Mouse (Mus musculus) regulatory T cell (primary cell): ENCODE data around the gene Mcm2.

Experiments
- in situ Hi-C: fragments of 300-600 bp; cut with MboI, MseI; formaldehyde crosslinking; loops from one replicate; pipeline ENCODE4 v1.15.1; 2025; ENCODE audit warnings: high pct_unique_total_duplicates

Mcm2 gene

DNA sequence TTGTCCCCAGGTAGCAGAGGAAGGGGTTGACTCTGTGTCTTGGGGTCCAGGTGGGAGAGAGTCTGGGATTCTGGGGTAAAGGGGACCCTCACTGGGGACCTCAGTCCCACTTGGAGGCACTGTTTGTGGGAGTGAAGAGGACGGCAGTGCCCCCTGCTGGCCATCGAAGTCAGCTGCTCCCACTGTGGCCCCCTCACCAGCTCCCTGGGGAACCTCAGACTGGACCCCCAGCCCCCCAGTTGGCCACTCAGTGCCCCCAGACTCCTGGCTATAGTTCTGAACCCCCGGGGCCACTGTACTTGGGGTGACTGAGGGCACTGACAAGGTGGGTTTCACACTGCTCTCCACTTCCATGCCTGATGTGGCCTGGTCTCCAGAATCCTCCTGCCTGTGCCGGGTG lies 49.3 kb downstream of the Mcm2 start:
- in situ Hi-C loops, result loop anchor here (5.0 kb wide), 1 partner anchor 297 kb away; no protein-coding TSS in a partner anchor

DNA sequence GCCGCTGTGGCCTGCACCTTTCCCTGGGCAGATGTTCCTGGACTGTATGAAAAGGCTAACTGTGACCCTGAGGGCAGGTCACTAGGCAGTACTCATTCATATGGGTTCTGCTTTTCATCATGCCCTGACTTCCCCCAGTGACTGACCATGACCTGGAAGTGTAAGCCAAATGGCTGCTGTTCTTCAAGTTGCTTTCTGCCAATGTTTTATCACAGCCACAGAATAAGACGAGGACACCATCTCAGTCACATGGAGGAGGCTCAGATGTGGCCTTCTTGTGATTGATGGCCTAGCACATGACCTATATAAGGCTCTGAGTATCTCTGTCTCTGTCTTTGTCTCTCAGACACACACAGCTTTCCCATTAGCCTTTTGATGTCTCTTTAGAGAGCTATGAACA lies 51.0 kb downstream of the Mcm2 start:
- in situ Hi-C loops, result loop anchor here (5.0 kb wide), 1 partner anchor 295 kb away; no protein-coding TSS in a partner anchor

DNA sequence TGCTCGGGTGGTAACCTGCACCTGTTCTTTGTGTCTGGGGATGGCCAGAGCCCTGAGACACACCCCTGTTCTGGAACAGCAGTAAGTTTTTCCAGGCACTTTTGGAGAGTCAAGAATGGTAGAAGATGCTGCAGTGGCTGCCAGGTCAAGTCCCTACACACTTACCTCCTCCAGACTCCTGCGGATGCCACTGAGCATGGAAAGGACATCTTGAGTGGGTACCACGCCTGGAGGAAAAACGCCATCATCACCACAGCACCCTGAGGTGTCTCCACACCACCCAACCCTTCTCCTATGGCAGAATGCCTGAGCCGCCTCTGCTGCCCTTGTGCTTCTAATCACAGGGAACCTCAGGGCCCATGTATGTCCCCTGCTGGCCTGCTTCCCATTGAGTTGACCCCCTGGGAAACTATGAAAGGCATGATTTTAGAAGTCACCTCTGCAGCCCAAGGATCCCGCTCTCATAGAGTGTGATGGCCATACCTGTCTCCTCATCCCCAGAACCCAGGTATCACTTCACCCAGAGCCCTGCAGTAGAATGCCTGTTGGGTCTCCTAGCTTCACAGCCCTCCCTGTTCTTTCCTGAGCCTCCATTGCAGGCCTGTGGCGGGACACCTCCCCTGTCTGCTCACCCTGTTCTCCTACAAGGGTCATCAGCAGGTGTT lies 53.5 kb downstream of the Mcm2 start:
- in situ Hi-C loops, result loop anchor here (5.0 kb wide), 3 partner anchors 57 to 398 kb away; partner anchors contain the start of genes Eefsec and Tpra1

DNA sequence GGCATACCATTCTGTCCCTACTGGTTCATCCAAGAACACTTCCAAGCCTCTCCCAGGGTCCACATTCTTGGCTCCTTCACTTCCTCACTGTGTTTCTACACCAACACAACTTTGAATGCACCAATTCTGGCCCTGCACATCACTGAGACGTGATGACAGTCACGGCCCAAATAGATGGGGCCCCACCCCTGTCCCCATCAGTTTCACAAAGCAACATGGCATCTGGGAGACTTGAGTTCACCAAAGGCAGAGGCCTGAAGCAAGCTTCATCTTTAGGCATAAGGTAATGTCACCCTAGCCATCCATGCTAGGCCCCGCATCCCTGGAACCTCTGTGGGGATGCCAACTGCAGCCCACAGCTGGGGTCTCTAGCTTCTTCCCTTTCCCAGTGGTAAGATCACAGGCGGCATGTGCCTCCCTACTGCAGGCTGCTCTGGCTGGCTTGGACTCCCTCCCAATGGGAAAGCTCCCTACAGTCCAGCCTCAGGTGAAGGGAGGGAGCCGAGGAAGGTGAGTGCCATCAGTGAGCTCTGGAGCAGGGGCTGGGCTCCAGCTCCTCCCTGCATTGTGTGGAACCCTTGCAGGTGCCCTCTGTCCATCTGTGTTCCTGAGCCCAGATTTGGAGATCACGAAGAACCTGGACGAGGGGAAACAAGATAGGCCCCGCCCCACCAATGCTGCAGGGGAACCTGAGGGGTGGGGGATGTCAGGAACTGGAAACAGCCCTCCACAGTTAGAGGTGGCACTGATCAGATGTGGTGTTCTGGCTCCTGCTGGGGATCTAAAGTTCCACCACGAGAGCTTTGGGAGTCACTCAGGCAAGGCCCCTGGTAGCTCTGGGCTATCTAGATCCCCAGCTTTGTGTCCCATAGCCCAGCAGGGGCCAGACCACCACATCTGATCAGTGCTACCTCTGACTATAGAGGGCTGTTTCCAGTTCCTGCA lies 54.5 kb downstream of the Mcm2 start:
- in situ Hi-C loops, result loop anchor here (5.0 kb wide), 2 partner anchors 58 to 397 kb away; partner anchors contain the start of genes Eefsec and Tpra1

DNA sequence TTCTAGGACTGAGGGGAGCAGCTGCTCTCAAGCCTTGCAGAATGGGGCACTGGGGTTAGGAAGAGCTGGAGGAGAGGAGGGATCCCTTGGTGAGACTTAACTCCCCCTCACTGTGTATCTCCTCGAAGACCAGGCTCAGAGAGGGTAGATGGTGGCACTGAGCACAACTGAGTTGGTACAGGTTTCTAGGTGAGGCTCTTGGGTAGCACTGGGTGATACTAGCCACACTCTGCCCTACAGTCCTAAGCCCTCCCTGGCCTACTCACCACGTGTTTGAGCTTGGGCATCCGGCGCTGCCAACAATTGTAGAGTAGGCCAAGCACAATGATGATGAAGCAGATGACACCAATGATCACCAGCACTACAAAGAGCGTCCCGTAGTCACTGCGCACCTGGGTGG lies 55.3 kb downstream of the Mcm2 start:
- in situ Hi-C loops, result loop anchor here (5.0 kb wide), 2 partner anchors 59 to 396 kb away; partner anchors contain the start of genes Eefsec and Tpra1

DNA sequence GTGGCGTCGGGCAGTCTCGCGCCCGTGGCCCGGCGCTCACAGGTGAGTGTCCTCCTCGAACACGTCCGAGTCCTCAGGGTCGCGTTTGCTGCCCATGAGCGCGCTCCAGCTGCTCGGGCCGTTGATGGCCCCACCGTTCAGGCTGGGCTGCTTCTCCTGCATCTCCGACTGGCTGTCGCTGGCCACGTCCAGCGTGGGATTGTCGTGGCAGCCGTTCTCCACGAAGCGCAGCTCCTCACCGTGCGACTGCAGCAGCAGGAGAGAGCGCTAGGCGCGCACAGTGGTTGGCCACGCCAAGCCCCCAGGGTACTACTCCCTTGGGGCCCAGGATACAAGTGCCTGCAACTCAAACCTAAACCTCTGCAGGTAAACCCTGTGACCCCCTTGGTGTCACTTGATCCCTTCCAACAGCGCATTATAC lies 55.8 kb downstream of the Mcm2 start:
- in situ Hi-C loops, result loop anchor here (5.0 kb wide), 2 partner anchors 60 to 395 kb away; partner anchors contain the start of genes Eefsec and Tpra1

DNA sequence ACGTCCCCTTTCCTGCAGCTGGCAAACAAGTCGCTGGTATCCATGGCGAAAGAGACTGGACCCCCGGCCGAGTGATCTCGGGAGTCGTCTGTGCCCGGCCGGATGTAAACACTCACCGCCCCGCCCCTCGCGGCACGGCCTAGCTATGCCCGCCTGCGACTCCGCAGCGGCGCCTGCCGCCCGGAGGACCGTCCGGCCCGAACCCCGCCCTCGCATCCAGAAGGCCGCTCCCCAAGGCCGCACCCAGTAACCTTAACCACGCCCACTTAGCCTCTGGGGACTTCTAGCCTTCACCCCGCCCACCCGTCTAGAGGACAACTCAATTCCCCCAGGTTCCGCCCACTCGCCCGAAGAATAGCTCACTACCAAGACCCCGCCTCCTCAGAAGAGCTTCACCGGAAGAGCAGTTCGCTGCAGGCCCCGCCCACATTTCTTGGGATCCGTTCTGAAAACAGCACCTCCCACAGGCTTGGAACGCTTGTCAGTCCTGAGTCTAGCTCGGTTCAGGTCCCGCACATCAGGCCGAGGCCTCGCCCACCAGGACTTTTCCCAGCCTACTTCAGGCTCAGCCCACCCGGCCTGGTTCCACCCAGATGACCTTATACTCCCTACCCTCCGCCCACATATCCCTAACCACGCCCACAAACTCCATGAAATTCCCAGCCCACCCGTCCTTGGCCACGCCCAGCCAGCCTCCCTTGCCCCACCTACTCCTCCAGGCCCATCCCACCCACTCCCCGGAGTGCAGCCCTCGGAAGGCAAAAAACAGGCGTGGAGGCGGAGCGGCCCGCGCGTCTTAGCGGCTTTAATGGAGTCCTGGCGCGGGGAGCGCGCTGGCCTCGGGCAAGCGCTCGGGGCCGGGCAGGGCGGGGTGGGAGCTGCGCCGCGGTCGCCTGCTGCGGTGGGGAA lies 56.5 kb downstream of the Mcm2 start, which contains the start of gene Abtb1:
TSS of gene Abtb1 (minus strand) at position 204 of the 909 bp plus-strand sequence.
- in situ Hi-C loops, result loop anchor here (5.0 kb wide), 2 partner anchors 60 to 395 kb away; partner anchors contain the start of genes Eefsec and Tpra1

DNA sequence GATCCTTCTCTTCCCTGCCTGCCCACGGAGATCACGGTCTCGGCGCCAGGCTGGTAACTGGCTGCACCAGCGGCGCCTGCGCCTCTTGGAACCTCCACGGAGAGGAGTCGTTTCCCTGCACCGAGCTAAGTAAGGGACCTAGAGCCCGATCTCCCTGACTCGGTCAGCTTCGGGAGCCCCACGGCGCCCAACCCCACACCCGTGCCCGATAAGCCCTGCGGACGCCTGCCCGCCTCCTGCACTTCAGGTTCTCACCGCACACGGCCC lies 57.1 kb downstream of the Mcm2 start:
- in situ Hi-C loops, result loop anchor here (5.0 kb wide), 2 partner anchors 61 to 394 kb away; partner anchors contain the start of genes Eefsec and Tpra1

DNA sequence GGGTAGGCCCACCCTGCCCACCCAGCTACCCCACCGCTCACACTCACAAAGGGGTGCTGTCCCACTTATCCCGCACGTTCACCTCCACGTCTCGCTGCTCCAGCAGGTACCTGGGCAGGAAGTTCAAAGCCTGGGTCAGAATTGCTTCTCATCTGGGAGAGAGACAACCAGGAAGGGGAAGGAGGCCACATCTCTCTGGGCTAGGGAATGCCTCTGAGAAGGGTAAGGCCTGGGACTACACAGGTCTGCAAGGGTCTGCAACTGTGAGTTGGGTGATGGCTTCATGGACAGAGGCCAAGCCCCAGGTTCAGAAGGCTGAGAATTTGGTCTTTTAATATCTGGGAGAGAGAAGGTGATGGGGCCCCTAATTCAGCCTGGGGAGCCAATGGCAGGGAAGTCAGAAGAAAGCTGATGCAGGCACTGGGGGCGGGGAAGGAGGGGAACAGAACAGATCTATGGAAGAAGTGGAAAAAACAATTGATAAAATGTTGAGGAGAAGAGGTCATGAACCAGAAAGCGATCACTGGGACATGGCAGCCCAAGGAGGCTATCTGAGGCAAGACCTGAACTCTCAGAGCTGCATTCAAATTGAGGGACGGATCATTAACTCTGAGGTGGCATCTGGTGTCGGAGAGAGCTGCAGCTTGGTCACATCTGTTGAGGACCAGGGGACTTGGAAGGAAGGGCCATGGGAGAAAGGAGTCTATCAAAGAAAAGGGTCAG lies 57.6 kb downstream of the Mcm2 start:
- in situ Hi-C loops, result loop anchor here (5.0 kb wide), 2 partner anchors 61 to 394 kb away; partner anchors contain the start of genes Eefsec and Tpra1

DNA sequence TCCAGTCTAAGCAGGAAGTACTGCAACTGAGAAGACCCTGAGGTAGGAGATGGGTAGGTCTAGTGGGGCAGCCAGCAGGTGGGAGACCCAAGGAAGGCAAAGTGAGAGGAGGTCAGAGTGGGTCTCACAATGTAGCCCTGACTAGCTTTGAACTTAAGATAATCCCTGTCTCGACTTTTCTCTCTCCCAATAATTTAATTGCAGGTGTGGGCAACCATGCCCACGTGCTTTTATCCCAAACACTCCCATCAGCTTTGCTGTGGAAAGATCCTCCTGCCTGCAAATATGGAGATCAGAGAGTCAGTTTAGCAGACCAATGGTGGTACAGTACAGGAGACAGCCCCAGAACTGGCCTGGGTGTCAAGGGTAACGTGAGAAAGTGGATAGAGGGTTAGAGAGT lies 58.4 kb downstream of the Mcm2 start:
- in situ Hi-C loops, result loop anchor here (5.0 kb wide), 2 partner anchors 62 to 393 kb away; partner anchors contain the start of genes Eefsec and Tpra1

DNA sequence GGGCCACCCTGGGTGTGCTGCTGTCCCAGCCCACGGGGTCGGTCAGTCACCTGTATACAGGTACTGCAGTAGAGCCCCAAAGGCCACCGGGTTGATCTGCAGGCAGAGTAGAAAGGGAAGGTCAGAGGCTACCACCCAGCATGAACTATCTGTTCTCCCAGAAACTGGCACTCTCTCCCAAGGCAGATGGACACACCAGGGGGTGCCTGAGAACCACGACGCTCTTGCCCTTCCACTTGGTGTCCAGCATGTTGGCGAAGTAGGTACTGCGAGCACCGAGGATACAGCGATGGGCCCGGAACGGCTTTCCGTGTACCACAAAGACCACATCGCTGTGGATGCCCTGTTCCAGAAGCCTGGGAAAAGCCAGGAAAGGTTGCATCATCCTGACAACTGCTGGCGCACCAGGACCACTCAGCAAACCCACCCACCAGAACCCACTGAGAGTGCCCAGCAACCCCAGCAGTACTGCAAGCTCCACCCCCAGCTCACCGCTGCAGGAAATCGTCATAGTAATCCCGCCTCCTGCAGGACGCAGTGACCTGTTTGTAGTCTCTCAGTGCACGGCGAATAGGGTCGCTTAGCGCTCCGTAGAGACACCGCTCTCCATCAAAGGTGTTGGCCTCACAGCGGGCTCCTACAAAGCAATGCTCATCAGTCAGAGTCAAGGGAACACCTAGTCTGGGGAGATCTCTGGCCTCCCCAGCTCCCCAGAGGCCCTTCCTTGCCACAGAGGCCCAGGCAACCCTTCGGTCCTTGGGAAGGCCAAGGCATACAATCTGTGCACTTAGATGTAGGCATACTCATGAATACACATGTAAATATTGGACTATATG lies 59.2 kb downstream of the Mcm2 start:
- in situ Hi-C loops, result no loop called here

DNA sequence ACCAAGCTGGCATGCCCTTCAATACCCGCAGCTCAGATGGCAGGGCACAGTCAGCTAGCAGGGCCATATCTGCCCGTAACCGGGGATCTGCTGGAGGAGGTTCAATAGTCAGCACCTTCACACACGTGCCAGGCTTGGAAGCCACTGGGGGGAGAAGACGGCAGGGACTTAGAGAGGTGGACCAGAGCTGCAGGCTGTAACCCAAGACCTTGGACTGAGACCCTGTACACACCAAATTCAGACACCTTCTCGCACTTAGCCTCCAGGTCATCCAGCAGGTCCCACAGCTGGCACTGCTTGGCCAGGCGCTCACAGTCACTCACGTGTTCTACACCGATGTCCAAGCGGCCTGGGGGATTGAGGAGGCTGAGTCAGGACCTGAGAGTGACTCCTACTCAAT lies 60.0 kb downstream of the Mcm2 start:
- in situ Hi-C loops, result no loop called here

DNA sequence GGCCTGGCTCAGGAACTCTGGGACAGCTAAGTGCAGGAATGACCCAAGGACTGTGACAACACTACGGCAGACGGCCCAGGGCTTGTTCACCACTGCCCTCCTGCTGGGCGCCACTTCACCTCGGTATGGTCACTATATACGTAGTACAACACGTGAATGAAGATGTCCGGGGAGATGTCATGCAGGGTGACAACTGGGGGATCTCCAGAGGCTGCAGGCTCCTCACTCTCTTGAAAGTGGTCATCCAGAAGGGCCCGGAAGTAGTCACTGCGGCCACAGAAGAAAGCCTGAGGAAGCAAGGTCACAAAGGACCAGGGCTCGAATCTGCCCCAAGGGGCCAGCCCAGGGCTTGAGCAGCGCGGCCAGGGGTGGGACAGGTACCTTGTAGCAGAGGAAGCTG lies 60.6 kb downstream of the Mcm2 start:
- in situ Hi-C loops, result no loop called here

DNA sequence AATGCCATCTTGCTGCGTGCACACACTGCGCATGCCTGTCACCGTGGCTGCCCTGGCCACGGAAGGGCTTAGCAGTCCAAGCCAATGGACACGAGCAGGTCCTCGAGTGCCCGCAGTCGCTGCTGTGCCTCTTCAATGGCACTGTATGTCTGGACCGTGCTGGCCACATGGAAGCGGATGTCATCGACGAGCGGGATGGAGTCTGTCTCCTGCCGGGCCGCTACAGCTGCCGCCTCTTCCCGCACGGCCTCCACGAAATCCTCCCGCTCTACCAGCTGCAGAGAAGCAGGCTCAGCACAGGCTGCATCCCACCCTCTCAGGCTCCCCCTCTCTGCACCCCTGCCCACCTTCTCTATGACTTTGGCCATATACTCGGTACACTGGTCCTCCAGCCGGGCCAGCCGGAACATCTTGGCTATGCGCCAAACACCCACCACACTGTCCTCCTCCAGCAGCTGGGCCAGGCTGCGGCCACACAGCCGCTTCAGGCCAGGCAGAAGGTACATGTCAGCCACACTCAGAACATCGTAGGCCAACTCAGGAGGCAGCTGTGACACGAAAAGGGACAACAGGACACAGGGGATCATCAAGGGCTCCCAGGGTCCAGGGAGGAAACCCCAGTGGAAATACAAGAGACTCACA lies 62.3 kb downstream of the Mcm2 start:
- in situ Hi-C loops, result no loop called here

DNA sequence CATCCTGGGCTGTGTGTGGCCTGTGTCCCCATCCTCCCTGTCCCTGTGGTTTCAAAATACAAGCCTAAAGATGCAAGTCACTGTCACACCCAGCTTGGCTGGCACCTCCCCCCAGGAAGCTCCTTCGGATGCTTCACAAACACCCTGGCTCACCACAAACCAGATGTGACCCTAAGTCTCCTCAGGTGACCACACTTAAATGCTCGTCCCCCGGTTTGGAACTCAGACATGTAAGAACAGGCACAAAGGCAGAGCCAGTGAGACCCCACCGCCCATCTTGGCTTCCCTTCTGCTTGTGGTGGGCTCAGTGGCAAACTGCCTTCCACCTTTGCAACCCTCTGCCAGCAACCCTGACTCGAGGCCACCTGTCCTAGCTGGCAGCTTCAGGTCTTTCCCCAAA lies 63.5 kb downstream of the Mcm2 start:
- in situ Hi-C loops, result no loop called here
